Mouse (Mus musculus) liver, embryonic 13.5 days (tissue): ENCODE measurements at regions not wholly inside any gene's neighbourhood (a gene's known extent, or its start where the extent isn't known, plus 50 kb on each side); places are given as distances from the start of the nearest gene placed in this dataset.
"Not testable (repeated sequence)": the region's sequence is repeated elsewhere in the genome, so short reads cannot be mapped to it uniquely, and the experiment has no call there.

Experiments
- ATAC-seq: fragments of 200-750 bp; cut with Nextera tagmentation; 2 replicates; pipeline ENCODE4 v1.8.0; 2017; ENCODE audit warnings: low read depth, mild to moderate bottlenecking, moderate number of reproducible peaks, moderate library complexity
- DNase-seq: peaks from one replicate; pipeline ENCODE4 v3.0.0; 2022
- H3K27ac ChIP-seq: fragments of 300-500 bp; sonication (generic); 2 replicates; pipeline ENCODE4 v1.5.1; 2015; ENCODE audit warnings: moderate library complexity, mild to moderate bottlenecking, inconsistent platforms
- H3K27me3 ChIP-seq: fragments of 300-500 bp; sonication (generic); 2 replicates; pipeline ENCODE4 v1.6.1; 2015; ENCODE audit warnings: mild to moderate bottlenecking, inconsistent platforms
- H3K36me3 ChIP-seq: fragments of 300-500 bp; sonication (generic); 2 replicates; pipeline ENCODE4 v1.6.1; 2015; ENCODE audit warnings: mild to moderate bottlenecking, inconsistent platforms
- H3K4me1 ChIP-seq: fragments of 300-500 bp; sonication (generic); replicated peaks from 2 replicates; pipeline ENCODE4 v1.6.1; 2015; ENCODE audit warnings: inconsistent platforms
- H3K4me2 ChIP-seq: fragments of 300-500 bp; sonication (generic); 2 replicates; pipeline ENCODE4 v1.6.1; 2015; ENCODE audit warnings: inconsistent platforms, mild to moderate bottlenecking, moderate library complexity
- H3K4me3 ChIP-seq: fragments of 300-500 bp; sonication (generic); replicated peaks from 2 replicates; pipeline ENCODE4 v1.5.1; 2015; ENCODE audit warnings: mild to moderate bottlenecking, inconsistent platforms
- H3K9ac ChIP-seq: fragments of 300-500 bp; sonication (generic); 2 replicates; pipeline ENCODE4 v1.6.1; 2015; ENCODE audit warnings: mild to moderate bottlenecking, inconsistent platforms
- H3K9me3 ChIP-seq: fragments of 300-500 bp; sonication (generic); replicated peaks from 2 replicates; pipeline ENCODE4 v1.6.1; 2016; ENCODE audit warnings: inconsistent platforms
- WGBS: fragments of 180-500 bp; shearing (Covaris S2); methylation state at CpG from one replicate; pipeline ENCODE4 v1.1.7; 2015; ENCODE audit not compliant: insufficient replicate concordance; 5-methylcytosine and 5-hydroxymethylcytosine counted together

DNA sequence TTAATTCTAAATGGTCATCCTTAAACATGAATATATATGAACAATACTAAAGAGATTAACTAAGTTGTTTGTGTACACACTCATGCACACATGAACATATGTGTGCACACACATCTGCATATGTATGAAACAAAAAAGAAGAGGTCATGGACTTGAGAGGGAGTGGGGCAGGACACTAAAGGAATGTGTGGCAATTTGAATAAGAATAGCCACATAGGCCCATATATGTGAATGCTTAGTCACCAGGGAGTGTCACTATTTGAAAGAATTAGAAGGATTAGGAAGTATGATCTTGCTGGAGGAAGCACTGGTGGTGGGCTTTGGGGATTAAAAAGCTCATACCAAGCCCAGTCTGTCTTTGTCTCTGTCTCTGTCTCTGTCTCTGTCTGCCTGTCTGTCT, 275.5 kb upstream of the Hsf2 start:
- no peaks in the 10 kb centered on the region for H3K9me3 ChIP-seq
- no peak overlapping the region for H3K4me3 ChIP-seq
- no peak overlapping the region for H3K27ac ChIP-seq
- H3K4me2 ChIP-seq: no peak overlapping the region
- H3K36me3 ChIP-seq: no peaks in the 10 kb centered on the region
- DNase-seq: no peak
- no peaks in the 10 kb centered on the region for H3K4me1 ChIP-seq
- no peak overlapping the region for H3K9ac ChIP-seq
- no peak for ATAC-seq
- H3K27me3 ChIP-seq: no peaks in the 10 kb centered on the region

DNA sequence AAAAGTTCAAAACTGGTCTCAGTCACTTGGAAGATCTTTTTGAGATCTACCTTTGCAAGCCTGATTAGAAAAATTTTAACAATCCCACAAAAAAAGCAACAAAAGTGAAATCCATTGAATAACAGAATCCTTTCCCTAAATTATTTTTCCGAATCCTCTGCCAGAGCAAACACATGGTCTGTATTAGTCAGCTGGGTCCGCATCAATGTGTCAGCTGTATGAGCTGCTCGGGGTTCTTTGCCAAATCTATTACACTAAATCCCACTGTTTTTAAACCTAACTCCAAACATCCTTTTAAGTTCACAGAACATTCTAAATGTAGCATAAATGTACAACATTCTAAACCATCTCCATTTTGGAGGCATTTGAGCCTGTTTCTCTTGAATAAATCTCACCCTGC, 255.1 kb upstream of the Hsf2 start:
- H3K27ac ChIP-seq: no peak overlapping the region
- H3K4me3 ChIP-seq: no peak overlapping the region
- no peaks in the 10 kb centered on the region for H3K9me3 ChIP-seq
- H3K4me1 ChIP-seq: no peaks in the 10 kb centered on the region
- ATAC-seq (no peak), DNase-seq (no peak)
- H3K9ac ChIP-seq: no peak overlapping the region
- H3K4me2 ChIP-seq: no peak overlapping the region
- H3K36me3 ChIP-seq: no peaks in the 10 kb centered on the region
- WGBS: 66% methylated on average over 3 of the region's 3 CpGs
- H3K27me3 ChIP-seq: no peaks in the 10 kb centered on the region

DNA sequence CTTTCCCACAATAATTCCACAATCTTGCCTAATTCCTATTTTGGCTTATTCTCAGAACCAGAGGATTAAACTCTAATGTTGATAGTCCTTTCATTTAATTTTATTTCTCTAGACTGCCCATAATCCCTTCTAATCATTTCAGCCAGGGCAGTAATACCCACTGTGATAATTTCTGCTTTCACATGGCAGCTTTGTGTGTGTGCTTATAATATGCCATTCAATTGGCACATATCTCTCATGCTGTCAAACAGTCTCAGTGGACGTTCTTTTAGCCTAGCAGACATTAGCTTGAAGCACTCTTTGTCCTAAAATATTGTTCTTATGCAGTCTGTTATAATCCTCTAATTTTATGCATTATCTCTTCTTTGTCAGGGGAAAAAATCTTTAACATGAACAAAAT, 205.0 kb upstream of the Hsf2 start:
- DNase-seq (no peak), ATAC-seq (no peak)
- Histone ChIP-seq H3K4me2 (no peak overlapping the region), H3K4me3 (no peak overlapping the region), H3K4me1 (no peaks in the 10 kb centered on the region), H3K27me3 (no peaks in the 10 kb centered on the region), H3K9ac (no peak overlapping the region), H3K36me3 (no peaks in the 10 kb centered on the region), H3K9me3 (no peaks in the 10 kb centered on the region), H3K27ac (no peak overlapping the region)
- 30% methylated on average over 1 of the region's 1 CpGs for WGBS

DNA sequence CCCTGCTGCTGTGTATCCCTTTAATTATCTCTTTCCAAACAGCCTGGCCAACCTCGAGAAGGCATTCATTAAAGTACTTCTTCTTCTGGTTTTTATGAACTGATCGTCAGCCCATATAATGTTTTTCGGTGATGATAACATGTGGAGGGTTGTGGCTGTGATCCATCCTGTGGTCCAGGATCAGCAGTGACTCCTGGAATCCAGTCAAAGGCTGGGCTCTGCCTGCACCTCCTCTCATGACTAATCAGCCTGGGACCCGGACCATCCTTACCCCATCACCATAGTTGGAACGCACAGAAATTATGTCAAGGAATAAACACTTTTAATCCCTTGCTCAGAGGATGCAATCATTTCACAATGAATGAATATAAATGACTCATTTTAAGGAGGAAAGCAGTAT, 203.3 kb upstream of the Hsf2 start:
- DNase-seq (no peak), ATAC-seq (no peak)
- Histone ChIP-seq H3K27ac (no peak overlapping the region), H3K36me3 (no peaks in the 10 kb centered on the region), H3K9ac (no peak overlapping the region), H3K27me3 (no peaks in the 10 kb centered on the region), H3K4me2 (no peak overlapping the region), H3K4me3 (no peak overlapping the region), H3K4me1 (no peaks in the 10 kb centered on the region), H3K9me3 (no peaks in the 10 kb centered on the region)
- 63% methylated on average over 5 of the region's 5 CpGs for WGBS

DNA sequence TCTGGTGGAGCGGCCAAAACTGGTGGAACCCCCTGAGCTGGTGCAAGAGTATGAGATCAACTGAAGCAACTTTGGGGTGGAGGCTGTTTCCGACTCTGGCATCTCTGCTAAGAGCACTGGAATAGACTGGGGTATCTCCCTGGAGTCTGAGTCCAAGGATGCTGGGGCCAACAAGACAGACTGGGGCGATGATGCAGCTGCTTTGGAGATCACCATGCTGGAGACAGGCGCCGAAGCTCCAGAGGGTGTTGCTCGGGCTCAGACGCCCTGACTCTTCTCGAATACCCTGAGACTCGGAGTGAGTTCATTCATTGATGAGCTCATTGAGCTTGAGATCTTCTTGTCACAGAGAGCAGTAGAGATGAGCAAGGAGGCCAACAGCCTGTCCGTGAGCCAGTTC, 194.6 kb upstream of the Hsf2 start:
- no peaks in the 10 kb centered on the region; the same call in 1 of the 2 replicates for H3K9me3 ChIP-seq
- no peaks in the 10 kb centered on the region for H3K27me3 ChIP-seq
- H3K27ac ChIP-seq: no peak overlapping the region
- no peaks in the 10 kb centered on the region for H3K4me1 ChIP-seq
- no peaks in the 10 kb centered on the region for H3K36me3 ChIP-seq
- H3K4me2 ChIP-seq: no peak overlapping the region
- no peak overlapping the region for H3K9ac ChIP-seq
- WGBS: 70% methylated on average over 10 of the region's 10 CpGs
- DNase-seq (no peak), ATAC-seq (no peak)
- H3K4me3 ChIP-seq: no peak overlapping the region

DNA sequence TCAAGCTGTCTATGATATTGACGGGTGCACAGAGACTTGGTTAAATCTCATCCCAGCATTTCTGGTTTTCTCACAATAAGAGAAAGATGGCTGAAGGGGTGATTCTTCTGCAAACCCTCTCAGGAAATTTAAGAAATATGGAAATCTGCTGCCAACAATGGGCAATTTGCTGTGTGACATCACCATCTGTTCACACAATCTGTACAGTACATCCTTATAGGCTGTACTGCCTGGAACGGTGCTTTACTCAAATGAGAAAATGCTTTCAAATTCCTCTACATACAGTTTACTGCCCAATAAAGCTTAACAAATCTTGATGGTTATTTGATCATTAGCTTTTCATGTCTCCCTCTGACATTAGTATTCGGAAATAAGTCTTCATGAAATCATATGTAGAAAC, 172.4 kb upstream of the Hsf2 start:
- DNase-seq (no peak), ATAC-seq (no peak)
- Histone ChIP-seq H3K9me3 (no peaks in the 10 kb centered on the region), H3K9ac (no peak overlapping the region), H3K27ac (no peak overlapping the region), H3K4me3 (no peak overlapping the region), H3K36me3 (no peaks in the 10 kb centered on the region), H3K4me1 (no peaks in the 10 kb centered on the region), H3K27me3 (no peaks in the 10 kb centered on the region), H3K4me2 (no peak overlapping the region)
- WGBS: 59% methylated on average over 3 of the region's 3 CpGs

DNA sequence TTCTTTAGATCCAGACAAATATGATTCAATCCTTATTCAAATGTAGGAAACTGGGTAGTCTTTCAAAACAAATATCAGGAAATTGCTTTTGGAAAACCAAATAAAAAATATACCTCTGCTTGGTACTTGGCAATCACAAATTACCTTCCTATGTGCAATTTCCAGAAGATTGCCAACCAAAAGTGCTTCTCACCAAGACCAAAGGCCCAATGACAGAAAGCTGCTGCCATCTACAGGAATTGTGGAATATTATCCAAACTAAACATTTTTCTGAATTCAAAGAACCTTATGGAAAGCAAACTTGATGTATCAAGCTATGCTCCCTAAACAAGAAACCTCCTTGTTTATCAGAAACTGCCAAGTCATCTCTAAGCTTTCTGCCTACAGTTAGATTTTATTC, 169.1 kb upstream of the Hsf2 start:
- no peak for DNase-seq
- Histone ChIP-seq H3K4me2 (no peak overlapping the region), H3K9me3 (no peaks in the 10 kb centered on the region), H3K9ac (no peak overlapping the region), H3K4me3 (no peak overlapping the region), H3K36me3 (no peaks in the 10 kb centered on the region), H3K27me3 (no peaks in the 10 kb centered on the region), H3K27ac (no peak overlapping the region), H3K4me1 (no peaks in the 10 kb centered on the region)
- no peak for ATAC-seq

DNA sequence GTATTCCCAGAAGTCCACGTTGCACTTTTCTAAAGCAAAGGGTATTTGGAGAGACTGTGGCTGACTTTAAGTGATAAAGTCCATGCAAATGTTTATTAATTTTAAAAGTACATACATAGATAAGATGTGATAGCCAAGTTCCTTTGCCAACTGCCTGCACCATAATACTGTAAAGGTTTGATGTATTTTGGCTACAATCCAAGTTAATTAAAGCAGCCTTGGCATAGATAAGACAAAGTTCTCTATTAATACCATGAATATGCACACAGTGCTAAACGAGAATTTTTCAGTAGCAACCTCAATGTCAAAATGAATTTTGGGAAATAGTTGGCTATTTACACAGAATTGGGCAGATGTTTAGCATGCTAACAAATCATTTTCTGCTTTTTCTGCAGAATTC, 167.0 kb upstream of the Hsf2 start:
- no peaks in the 10 kb centered on the region for H3K4me1 ChIP-seq
- no peaks in the 10 kb centered on the region for H3K9me3 ChIP-seq
- no peak overlapping the region for H3K4me3 ChIP-seq
- ATAC-seq (no peak), DNase-seq (no peak)
- H3K27me3 ChIP-seq: no peaks in the 10 kb centered on the region
- H3K36me3 ChIP-seq: no peaks in the 10 kb centered on the region
- H3K4me2 ChIP-seq: no peak overlapping the region
- H3K27ac ChIP-seq: no peak overlapping the region
- H3K9ac ChIP-seq: no peak overlapping the region
- 26% methylated on average over 2 of the region's 2 CpGs for WGBS

DNA sequence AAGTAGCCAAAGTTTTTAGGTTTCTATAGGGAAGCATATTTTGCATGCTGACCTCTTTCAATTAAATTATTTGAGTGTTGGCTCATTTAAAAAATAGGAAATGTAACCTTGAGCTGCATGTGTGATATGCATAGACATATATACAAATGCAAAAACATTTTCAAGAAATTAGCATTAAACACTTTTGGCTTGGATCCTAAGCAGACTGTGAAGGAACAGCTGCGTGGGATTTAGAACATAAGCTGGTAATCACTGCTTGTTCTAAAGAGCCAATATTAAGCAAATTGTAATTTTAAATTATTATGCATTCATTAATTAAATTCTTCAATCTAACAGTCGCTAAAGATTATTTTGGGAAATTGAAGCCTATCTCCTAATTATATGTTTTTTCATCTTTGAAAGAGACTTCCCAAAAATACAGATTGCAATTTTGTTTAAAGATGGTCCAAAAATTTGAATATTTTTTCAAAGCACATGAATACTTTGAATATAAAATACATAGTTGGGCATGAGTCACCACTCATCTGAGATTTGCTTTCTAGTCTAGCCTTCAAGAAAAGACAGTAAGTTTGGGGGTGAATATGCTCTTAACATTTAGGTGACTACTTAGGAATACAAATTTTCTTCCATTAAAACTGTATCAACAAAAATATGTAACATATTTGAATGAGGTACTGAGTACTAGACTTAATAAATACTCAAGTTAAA, 163.3 kb upstream of the Hsf2 start:
- DNase-seq: no peak

DNA sequence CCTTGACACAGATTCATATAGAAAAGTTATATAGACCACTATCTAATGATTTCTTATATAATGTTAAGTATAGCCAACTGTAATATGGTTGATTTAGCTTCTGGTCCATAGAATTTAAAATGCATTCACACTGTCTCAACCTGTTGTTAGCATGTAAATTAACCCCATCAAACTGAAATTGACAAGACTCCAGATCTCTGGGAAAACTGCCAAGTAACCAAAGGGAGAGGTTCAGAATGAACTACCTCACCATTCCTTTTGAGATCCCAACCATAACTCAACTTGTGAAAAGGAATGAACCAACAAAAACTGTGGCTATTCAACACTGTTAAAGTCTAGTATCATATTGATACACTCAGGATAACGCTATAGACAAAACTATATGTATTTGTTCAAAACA, 162.0 kb upstream of the Hsf2 start:
- no peaks in the 10 kb centered on the region for H3K4me1 ChIP-seq
- H3K9ac ChIP-seq: no peak overlapping the region
- ATAC-seq (no peak), DNase-seq (no peak)
- H3K4me3 ChIP-seq: no peak overlapping the region
- no peak overlapping the region for H3K27ac ChIP-seq
- H3K4me2 ChIP-seq: no peak overlapping the region
- WGBS: 41% methylated on average over 1 of the region's 1 CpGs
- no peaks in the 10 kb centered on the region for H3K36me3 ChIP-seq
- H3K9me3 ChIP-seq: no peaks in the 10 kb centered on the region
- no peaks in the 10 kb centered on the region for H3K27me3 ChIP-seq

More for the DNA sequence above, 163.3 kb upstream of the Hsf2 start:
- no peaks in the 10 kb centered on the region for H3K27me3 ChIP-seq
- no peak overlapping the region for H3K4me3 ChIP-seq
- WGBS: 57% methylated on average over 2 of the region's 2 CpGs
- H3K9me3 ChIP-seq: no peaks in the 10 kb centered on the region
- H3K4me2 ChIP-seq: no peak overlapping the region
- ATAC-seq: no peak
- no peaks in the 10 kb centered on the region for H3K36me3 ChIP-seq
- no peaks in the 10 kb centered on the region for H3K4me1 ChIP-seq
- no peak overlapping the region for H3K9ac ChIP-seq
- H3K27ac ChIP-seq: no peak overlapping the region

DNA sequence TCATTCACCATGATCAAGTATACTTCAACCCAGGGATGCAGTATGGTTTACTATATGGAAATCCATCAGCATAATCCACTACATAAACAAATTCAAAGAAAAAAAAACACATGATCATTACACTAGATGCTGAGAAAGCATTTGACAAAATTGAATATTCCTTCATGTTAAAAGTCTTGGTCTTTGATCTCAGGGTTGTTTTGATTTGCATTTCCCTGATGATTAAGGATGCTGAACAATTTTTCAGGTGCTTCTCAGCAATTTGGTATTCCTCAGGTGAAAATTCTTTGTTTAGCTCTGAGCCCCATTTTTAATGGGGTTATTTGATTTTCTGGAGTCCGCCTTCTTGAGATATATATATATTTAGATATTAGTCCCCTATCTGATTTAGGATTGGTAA, 123.4 kb upstream of the Hsf2 start:
- H3K27ac ChIP-seq, ATAC-seq, H3K9me3 ChIP-seq, H3K4me2 ChIP-seq, DNase-seq, H3K36me3 ChIP-seq, H3K4me1 ChIP-seq, H3K4me3 ChIP-seq, H3K27me3 ChIP-seq, H3K9ac ChIP-seq: not testable (repeated sequence)
- 63% methylated on average over 1 of the region's 1 CpGs for WGBS
